Mouse (Mus musculus) ES-E14 (cell line): ENCODE data around the gene Olfr1056.

Source experiments
- CHD2 ChIP-seq: IDR thresholded peaks from 2 replicates; pipeline ENCODE4 v1.6.1; 2014; ENCODE audit warnings: mild to moderate bottlenecking, low read depth, low read length, inconsistent platforms
- MAFK ChIP-seq: IDR thresholded peaks from 2 replicates; pipeline ENCODE4 v1.6.1; 2014; ENCODE audit warnings: mild to moderate bottlenecking, low read depth, low read length, inconsistent platforms; ENCODE audit not compliant: insufficient read depth
- ZNF384 ChIP-seq: IDR thresholded peaks from 2 replicates; pipeline ENCODE4 v1.6.1; 2012; ENCODE audit warnings: low read depth, low read length, inconsistent platforms

- no peak for TF ChIP-seq ZNF384
- no peak for TF ChIP-seq CHD2
- TF ChIP-seq MAFK = no peak
These were observed 26.9 kb downstream of the Olfr1056 start, which contains the start of gene Olfr1054 for GRCm38 (mm10) chr2:86335333-86335732.
